Mouse (Mus musculus) kidney, postnatal 36 days (tissue): ENCODE measurements around the gene Ubqlnl.

Experiments
- DNase-seq, 2 experiments: peaks; one replicate each; pipeline ENCODE4 v3.0.0; 2021 to 2022; ENCODE audit warnings: mixed read lengths in 2 of 2

The Ubqlnl gene

DNA sequence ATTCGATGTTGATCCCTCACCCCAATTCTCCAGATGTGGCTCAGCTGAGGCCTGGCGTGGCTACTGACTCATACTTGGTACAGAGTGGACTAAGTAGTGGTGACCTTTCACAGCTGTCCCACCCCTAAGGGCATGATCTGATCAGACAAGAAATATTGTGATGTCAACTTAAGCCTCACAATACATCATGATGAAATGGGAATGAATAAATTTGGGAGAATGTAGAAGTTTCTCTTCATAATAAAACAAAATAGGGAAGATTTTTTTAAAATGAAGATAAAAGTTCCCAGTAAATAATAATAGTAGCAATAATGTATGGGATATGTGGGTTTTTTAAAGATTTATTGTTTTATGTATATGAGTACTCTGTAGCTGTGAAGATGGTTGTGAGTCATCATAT lies at the start of gene Ubqlnl:
Ubqlnl (minus strand) TSS at position 101 of the 400 bp plus-strand sequence.
- no peak for DNase-seq

DNA sequence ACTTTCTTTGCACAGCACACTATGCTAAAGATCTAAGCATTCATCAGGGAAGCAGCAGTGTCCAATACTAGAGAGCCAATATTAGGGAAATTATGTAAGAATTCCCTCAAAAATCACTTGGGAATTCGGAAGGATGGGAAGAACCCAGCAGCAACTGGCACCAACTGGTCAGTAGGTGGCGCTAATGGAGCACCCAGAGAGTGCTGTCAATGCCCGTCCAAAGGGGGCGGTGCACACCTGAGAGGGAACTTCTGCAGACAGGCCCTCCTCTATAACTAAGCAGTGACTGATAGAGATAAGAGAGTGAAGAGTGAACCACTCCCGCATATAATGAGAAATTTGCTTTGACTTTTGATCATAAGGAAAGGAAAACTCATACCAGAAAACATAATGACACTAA lies 49.5 kb upstream of the Ubqlnl start:
- DNase-seq: peak; percentile 78 to 89

DNA sequence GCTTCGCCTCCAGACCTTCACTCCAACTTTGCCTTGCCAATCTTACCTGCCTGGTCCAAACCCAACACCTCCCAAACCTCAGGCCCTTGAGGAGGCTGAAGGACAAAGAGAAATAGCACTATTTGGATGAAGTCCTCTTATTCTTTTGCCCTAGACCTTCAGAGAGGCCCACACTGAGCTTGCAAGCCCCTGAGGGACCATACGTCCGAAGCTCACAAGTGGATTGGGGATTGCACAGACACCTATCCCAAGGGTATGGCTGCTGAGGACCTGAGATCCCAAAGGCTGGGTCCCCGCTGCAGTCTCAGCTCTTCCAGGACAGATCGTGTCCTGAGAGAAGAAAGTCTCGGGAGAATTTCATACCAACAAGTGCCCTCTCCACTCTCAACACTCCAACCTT lies 45.5 kb upstream of the Ubqlnl start, which contains the start of gene Olfr649:
Olfr649 (minus strand) TSS at position 101 of the 400 bp plus-strand sequence.
- no peak for DNase-seq

DNA sequence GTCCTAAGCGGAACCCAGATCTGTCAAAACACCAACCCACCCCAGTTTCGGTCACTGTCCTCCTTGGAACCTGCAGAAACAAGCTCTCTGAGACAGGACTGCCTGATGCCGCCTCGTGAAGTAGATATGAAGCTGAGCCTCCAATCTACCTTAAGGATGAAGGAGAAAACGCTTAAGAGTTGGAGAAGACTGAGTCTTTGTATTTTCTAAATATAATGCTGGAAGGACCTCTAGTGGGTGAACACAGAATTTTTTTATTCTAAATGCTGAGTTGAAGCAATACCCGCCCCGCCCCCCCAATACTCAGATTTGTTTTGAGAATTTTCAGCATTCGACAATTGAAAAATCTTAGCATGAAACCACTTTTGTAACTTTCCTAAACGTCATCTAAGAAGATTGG lies 40.9 kb upstream of the Ubqlnl start:
- DNase-seq: no peak

DNA sequence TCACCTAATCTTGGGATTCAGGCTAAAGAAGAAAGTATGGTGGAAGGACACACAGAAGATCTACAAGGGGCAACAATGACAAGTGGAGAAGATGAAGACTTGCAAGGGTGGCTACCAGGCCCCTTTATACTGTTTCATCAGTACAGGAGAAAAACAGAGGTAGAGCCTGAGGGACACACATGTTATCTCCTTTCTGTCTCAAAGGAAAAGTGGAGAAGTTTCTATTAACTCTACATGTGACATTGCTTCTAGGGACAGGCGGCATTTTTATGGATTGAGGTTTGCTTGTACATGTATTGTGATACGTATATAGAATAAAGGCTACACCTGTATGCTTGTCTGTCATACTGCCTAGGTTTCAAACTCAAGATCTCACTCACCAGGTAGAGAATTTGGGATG lies 32.9 kb upstream of the Ubqlnl start, which contains the start of gene Olfr648:
Olfr648 (minus strand) TSS at position 101 of the 400 bp plus-strand sequence.
- DNase-seq: no peak

DNA sequence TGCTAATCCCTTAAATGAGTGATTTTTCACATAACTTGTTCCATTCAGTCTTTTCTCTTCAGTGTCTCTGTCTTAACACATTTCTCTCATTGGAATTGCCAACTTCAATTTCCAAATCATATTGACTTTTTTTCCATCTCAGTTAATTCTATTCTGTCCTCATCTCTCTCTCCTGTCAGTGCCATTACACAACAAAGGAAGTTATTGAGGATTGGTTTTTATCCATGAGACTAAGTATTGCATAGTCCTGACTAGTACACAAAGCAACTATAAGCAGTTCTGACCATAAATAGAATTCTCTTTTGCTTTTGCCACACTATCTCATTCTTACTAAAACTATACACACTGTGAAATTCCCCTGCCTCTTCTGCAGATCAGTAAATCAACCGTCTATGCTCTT lies 28.7 kb upstream of the Ubqlnl start:
- no peak for DNase-seq

DNA sequence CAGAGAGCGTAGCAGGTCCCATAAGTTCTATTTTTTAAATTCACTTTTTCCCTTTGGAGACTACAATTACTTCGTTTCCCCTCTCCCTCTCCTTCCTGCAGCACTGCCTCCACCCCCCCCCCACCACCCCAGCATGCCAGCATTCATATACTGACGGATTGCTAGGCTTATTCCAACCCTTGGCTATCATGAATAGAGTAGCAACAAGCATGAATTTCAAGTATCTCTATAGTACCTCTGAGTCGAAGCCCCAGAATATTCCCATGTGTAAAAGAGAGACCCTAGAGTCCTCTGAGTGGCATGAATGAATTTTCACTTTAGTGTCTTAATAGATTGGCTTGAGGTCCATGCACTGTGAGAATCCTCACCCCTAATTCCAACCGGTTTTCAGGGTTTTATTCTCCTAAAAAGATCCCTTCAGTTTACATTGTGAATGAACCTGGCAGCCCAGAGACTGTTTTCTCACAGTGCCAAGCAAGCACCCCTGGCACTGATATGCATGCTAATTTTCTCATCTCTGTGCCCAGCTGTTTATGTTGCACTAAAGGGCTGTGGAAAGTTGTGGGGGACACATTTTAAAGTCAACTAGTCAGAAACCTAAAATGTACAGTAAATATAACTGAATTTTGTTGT lies 28.2 kb upstream of the Ubqlnl start:
- no peak for DNase-seq

DNA sequence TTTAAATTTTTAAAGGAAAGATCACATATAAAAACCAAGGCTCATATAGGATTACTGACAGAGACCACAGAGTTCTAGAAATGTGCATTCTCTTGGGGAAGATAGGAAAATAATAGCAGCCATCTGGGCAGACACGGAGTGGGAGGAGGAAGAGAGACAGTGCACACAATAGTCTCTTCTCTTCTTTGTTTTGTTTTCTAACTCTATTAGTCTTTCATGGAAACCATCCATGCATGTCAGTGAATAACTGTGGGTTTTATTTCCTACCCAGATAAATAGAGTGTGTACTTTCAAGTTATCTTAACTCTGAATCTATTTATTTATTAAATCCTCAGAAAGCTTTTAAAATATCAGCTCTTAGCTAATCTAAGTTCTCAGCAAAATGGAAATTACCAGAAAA lies 24.7 kb upstream of the Ubqlnl start:
- no peak for DNase-seq

DNA sequence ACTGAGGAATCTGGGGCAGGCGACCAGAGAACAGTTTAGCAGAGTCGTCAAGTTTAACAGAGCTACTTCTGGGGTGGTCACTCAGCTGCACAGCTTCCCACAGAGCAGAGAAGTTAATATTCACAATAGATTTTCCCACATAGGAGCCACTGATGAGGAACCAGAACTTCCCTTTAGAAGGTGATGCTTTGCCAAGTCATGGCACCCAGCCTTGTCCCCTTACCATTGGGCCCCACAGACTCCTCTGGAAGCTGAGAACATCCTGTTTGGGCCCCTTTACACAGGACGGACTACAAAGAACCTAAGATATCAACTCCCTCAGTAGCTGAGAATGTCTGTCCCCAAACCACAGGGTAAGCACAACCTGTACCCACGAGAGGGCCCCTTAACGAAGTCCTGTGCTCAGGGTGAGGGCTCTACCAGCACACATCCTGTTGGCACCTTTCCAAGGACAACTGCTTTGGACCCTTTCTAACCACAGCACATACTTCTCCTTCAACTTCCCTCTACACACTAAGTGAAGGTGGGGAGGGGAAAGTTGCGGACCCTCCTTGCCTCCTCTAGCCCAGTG lies 19.4 kb upstream of the Ubqlnl start:
- no peak for DNase-seq

DNA sequence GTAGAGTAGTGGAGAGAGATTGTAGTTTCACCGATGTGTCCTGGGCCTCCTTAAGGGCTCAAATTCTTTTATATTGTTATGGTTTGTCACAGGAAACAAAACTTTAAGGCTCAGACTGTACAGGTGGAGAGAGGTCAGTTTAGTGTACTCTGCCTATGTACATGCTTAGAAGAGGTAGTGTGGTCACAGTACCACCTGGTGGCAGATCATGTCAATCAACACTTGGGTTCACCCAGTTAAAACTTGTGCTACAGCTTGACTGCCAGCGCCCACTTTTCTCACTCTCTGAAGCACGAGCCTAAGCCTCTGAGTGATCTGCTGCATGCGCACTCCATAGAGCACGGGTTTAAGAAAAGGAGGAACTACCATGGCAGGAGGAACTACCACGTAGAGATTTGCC lies 16.7 kb upstream of the Ubqlnl start:
- DNase-seq: no peak

DNA sequence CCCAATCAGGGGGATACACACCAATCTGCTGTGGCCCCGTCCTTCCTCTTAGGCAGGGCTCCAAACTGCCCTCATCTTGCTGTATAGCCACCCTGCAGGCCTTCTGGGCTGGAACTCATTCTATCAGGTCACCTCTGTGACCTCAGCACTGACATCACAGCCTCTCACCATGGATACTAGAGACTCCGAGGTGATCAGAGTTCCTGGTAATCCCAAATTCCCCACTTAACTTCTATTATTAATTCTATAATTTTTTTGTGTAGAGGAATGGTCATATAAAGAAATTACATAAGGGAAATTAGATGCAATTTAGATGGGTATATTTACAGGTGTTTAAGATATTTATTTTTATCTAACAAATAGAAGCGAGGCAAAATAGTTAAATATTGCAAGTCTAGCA lies 7.2 kb downstream of the Ubqlnl start, which contains the start of gene Ubqln3:
Ubqln3 (minus strand) TSS at position 101 of the 400 bp plus-strand sequence.
- no peak for DNase-seq

DNA sequence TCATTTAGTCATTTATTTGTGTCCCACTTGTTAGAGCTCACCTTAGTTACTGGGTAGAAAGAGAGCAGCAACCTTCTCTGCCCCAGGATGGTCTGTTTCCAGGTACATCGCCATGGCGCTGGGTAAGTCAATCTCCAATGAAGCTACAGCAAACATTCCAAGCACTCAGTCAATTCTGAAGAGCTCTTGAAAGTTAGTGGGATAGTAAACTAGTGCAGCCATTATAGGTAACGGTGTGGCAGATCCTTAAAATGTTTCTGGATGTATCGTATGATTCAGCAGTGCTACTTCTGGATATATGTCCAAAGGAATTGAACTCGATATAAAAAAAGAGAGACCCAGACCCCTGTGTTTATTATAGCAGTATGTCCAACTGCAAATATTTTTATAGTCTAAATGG lies 13.1 kb downstream of the Ubqlnl start, which contains the start of gene Olfr643:
Olfr643 (minus strand) TSS at position 101 of the 400 bp plus-strand sequence.
- no peak for DNase-seq

DNA sequence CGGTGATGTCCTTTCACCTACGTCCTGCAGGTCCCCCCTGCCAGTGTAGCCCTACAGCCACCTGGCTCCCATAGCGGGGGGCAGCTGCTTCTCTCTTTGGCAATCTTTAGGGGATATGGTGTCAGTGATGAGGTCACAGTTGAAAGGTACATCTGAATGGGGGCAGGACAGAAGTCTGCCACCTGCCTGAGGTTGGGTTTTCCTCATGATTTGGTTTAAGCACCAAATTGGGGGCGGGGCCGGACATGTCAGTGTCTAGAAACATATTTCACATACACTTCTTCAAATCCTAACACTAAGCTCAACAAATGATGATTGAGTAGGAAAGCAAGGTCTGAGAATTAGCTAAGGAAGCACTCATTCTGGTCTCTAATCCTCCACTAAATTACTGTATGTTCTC lies 20.6 kb downstream of the Ubqlnl start, which contains the start of gene Ubqln5:
Ubqln5 (minus strand) TSS at position 101 of the 400 bp plus-strand sequence.
- DNase-seq: no peak

DNA sequence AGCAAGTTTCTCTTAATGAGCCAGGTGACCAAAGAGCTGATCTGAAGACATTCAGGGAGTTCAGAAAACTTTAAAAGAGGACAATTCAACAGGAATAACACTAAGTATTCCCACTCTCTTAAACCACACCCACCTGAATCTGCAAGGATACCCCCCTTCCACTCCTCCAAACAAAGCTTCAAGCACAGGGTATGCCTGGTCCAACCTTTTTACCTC lies 45.7 kb downstream of the Ubqlnl start, which contains the start of gene Olfr646:
Olfr646 (plus strand) TSS at position 117 of the 216 bp plus-strand sequence.
- no peak for DNase-seq

DNA sequence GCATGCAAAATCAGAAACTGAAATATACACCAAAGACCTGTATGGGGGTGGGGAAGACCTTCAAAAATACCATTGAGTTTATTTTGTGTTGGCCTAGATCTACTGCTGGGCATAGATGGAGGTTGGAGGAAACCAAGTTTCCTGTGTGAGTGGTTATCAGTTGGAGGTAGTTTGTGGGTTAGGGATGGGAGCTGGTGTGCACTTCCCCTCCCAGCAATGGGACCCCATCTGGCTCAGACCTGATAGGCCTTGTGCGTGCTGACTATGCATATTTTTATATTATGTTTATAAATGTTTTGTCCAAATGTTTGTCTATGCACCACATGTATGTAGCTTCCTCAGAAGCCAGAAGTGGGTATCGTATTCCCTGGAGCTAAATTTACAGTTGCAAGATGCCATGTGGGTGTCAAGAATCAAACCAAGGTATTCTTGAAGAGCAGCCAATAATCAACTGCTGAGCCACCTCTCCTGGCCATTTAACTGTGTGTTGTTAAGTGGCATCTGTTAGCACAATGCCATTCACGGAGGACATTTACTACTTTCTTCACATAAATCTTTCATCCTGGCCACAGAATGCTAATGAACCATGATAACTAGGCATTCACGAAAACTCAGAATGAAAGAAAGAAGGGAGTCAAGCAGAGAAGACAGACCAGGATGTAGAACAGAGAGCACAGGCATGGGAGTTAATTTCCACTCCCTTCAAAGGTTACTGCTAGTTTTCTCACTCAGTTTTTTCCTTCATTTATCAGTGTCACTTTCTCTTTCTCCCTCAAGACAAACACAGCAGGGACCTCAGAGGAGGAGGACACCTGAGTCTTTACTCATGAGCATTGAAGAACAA lies 46.2 kb downstream of the Ubqlnl start:
- no peak for DNase-seq
